Mouse (Mus musculus): ENCODE measurements around the gene Esam.

The Esam gene

DNA sequence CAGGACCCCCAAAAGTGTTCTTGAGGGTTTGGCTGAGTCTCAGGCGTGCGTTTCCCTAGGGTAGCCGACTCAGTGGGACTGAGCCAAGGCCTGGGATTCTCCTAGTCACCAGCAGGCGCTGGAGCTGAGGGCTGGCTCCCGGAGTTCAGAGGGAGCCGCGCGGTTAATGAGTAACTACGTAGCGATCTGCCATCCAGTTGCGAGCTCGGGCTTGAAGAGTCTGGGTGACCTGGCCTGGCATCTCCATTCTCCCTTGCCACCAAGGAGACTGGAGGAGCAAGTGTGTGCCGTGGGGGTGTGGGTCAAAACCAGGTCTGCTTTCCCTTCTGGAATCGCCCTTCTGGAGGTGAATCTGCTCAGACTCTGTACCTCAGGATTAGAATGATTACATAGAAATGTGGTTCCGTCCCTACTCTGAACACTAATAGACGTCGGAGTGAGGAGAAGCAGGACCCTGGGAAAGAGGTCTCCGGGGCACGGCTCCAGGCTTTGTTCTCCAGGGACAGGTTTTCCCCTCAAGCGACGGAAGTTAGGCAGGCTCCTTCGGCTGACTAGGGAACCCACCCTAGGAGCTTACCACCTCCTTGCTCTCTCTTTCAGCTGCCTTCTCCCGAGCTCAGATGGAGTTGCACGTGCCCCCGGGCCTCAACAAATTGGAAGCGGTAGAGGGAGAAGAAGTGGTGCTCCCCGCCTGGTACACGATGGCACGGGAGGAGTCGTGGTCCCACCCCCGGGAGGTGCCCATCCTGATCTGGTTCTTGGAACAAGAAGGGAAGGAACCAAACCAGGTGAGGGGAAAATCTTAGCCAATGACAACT is 3.2 kb downstream of the Esam start:
- no peak for DNase-seq

DNA sequence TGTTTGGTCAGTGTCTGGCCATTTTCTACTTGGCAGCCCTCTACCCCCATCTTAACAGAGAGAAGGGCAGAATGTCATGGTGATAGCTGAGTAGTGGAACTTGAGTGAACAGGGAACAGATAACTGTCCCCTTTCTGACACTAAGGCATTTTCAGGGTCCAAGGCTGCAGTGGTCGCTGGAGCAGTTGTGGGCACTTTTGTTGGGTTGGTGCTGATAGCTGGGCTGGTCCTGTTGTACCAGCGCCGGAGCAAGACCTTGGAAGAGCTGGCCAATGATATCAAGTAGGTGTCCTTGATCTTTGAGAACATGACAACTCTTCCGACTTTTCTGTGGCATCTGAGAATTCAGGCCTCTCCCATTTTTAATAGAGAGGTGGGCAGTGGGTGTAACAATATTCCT is 9.0 kb downstream of the Esam start:
- no peak for DNase-seq

DNA sequence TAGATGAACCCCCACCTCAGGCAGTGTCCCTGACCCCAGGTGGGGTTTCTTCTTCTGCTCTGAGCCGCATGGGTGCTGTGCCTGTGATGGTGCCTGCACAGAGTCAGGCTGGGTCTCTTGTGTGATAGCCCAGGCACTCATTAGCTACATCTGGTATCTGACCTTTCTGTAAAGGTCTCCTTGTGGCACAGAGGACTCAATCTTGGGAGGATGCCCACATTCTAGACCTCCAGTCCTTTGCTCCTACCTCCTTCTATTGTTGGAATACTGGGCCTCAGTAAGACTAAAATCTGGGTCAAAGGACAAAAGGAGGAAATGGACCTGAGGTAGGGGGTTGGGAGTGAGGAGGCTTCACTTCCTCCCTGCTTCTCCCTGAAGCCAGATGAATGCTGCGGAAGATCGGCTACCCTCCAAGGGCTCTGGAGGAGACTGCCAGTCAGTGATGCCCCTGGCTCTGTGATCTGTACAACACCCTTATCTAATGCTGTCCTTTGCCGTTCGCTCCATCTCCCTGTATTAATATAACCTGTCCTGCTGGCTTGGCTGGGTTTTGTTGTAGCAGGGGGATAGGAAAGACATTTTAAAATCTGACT is 9.9 kb downstream of the Esam start:
- DNase-seq: no peak

DNA sequence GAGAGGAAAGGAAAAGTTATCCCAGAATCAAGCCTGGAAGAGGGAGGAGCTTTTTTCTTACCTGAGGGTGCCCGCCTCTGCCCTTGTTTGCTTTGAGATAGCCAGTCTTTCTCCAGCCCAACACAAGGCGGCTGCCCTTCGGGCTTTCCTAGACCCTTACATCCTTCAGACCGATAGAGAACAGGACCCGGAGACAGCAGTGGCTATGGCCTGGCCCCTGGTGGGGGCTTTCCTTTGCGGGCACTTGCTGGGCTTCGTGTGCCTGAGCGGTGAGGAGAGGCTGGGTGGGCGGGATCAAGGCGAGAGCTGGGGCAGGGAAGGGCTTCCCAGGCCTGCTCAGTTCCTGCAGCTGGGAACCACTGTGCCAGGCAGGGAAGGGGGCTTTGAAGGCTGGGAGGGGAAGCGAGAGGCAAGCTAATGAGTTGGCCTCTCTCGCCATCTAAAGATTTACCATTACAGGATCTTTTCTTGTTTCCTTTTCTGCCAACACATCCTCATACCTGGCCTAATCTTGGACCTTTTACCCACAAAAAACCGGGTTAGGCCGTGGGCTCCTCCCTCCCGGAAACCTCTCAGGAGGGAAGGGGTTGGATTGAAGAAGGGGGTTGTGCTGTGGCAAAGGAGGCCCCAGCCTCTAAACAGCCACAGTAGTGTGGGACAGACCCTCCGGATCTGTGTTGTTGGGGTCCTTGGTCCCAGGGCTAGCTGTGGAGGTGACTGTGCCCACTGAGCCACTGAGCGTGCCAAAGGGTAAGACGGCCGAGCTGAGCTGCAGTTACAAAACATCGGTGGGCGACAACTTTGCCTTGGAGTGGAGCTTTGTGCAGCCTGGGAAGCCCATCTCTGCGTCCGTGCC is 11.5 kb downstream of the Esam start, which contains the start of gene Vsig2:
Gene Vsig2 (plus strand): TSS at position 86 of the 856 bp plus-strand sequence.
- DNase-seq: no peak

DNA sequence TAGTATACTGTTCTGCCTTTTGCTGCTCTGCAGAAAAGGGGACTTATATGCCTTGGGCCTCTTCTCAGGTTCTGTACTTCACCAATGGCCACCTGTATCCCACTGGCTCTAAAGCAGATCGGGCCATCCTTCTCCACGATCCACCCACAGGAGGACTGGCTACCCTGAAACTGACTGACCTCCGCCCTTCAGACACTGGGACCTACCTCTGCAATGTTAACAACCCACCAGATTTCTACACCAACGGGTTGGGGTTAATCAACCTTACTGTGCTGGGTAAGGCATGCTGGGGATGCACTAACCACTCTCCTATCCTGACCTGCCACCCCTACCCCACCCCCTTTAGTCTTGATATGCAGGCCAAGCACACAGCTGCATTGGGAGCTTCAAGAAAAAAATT is 12.3 kb downstream of the Esam start:
- no peak for DNase-seq

DNA sequence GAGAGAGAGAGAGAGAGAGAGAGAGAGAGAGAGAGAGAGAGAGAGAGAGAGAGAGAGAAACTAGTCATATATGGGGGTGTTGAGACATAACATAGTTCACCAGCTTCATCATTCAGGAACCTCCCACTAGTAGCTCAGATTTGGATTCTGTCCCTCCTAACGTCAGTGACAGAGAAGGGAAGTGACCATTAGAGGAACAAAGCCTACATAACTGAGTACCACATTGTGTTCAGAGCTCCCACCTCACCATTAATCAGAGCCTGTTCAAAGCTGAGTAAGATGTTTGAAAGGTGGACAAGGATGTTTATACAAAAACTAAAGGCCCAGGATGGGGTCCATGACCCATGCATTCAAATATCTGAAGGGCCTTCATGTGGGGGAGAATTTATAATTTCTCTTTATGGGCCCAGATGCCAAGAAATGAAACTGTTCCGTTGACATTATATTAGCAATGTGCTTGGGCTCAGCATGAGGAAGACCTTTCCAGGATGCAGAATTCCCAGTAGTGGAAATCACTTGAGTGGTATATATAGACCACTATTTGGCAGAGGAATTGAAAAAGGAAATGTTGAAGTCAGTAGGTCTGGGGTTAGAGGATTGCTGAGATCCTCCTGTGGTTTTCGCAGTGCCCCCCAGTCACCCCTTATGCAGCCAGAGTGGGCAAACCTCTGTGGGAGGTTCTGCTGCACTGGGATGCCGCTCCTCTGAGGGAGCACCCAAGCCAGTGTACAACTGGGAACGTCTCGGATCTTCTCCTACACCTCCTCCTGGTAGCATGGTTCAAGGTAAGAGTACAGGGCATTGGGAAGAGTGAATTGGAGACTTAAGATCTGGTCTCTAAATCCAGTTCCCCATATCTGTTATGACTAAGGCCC is 13.1 kb downstream of the Esam start:
- no peak for DNase-seq

DNA sequence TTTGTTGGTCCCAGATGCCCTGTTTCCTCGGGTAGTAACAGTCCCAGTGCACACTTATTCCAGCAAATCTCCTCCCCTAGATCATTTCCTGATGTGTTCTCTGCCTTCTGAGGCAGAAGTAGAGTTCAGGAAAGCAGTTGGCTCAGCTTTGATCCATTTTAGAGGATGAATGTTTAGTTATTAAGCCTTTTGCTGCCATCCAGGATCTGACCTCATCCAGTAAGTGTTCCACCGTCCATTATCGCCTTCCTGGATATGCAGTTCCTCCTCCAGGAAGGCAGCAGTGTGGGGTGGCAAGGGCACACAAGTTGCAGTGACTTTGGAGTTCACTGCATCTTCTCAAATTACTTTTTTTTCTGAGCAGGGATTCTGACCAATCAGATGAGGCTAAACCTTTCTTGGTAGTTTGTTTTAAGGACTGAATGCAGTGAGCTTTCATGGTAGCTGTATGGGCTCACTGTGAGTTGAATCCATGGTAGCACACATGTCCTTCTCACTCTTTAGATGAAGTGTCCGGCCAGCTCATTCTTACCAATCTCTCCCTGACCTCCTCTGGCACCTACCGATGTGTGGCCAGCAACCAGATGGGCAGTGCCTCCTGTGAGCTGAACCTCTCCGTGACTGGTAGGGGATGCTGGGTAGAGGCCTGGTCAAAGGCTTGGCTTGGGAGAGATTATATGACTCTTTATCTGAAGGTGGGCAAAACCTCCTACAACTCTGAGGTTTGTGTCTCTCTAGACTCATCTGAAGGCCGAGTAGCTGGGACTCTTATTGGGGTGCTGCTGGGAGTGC is 14.2 kb downstream of the Esam start:
- DNase-seq: no peak

DNA sequence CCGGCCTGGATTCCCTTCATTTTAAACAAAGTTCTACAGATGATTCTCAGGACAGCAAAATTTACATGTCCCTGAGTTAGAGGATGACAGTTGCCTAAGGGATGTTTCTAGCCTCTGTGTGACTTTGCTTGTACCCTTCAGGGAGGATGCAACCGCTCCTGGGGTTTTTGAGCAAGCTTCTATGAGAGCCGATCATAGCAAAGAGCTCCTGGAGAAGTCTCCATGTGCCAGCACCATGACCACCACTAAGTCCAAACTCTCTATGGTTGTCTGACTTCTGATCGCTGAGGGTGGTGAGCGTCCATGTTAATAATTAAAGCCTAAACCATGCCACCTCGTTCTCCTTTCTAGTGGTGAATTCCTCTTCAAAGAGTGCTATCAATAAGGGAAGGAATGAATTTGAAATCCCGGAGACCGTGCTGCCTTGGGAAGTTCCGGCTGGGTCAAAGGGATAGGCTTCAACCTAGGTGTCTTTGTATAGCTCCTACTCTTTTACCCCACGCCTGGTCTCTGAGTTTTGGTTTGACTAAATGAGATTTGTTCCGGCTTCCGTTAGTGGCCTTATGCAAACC is 16.1 kb downstream of the Esam start:
- DNase-seq: no peak

DNA sequence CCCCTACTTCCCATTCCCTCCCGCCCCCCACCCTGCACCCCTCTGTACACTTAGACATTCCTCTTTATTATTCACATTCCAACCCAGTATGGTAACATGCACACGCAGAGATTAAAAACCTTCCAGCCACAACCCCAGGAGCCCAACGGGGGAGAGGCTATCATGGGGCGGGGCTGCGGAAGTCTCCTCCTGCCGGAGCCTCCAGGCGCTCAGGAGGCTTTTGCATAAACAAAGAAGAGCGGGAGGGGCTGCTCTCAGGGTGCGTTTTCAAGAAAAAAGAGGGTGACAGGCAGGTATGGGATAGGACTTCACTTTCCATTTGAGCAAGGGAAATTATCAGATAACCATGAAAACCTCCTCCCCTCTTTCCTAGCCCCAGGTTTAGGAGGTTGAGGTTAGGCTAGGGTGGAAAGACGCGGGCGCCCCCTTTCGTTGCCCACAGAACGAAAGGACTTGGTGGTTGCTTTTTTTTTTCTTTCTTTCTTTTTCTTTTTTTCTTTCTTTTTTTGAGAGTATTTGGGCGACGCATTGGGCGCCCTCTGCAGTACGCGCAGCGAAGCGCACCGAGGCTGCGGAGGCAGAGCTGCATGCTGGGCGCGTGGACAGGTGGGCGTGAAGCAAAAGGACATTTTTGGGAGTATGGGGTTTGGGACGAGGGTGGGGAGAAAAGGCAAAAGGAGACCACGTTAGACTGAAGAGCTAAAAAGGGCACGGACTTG is 16.7 kb downstream of the Esam start:
- DNase-seq: peak; percentile 82

DNA sequence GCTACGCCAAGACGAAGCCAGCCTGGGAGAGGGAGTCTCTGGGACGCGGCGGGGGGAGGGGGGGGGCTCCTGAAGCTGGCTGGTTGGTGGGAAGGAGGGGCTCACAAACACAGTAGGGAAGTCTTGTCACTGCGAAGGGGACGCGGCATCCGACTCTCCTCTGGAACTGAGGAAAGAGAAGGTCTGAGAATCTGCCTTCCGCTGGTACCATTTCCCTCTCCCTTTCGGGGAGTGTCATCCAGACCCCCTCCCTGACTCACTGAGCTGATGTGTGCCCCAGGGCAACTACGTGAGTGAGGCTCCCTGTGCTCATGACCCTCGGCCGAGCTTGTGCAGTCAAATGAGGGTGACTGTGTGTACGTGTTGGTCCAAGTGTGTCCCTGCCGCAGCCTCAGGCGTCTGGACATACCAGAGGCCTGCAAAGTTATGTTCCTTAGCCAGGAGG is 17.3 kb downstream of the Esam start:
- peak; percentile 14 for DNase-seq

DNA sequence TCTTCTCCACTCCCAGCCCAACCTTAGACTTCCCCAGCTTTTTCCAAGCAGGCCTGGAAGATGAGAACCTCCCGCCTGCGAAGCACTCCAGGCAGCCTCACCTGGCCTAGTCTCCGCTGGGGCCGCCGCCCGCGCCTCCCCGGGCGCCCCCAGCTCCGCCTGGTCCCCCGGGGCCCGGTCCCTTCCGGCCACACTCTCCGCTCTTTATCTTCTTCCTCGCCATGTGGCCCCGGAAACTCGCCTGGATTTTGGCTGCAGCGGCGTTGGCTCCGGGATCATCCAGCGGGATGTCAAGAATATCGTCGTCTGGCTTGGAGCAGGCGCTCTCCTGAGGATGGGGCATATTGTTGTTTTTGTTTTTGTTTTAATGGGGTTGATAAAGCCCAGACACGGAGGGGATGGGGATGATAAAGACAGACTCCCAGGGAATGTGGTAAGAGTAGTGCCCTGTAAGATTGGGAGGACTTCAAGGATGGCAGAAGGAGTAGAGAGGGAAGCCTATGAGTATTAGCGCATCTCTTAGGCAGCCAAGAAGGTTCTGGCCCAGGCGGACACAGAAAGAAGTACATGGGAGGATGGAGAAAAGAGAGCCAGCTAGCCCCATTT is 18.1 kb downstream of the Esam start:
- no peak for DNase-seq

DNA sequence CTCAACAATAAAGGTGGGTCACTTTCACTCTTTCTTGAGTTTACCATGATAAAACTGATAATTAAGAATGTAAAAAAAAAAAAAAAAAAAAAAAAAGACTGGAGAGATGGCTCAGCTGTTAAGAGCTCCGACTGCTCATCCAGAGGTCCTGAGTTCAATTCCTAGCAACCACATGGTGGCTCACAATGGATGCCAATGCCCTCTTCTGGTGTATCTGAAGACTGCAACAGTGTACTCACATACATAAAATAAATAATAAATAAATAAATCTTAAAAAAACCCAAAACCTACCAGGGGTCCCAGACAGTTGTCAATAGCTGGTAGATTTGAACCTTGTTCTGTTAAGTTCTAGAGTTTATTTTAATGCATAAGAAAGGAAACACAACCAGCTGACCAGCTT is 19.0 kb downstream of the Esam start:
- no peak for DNase-seq

DNA sequence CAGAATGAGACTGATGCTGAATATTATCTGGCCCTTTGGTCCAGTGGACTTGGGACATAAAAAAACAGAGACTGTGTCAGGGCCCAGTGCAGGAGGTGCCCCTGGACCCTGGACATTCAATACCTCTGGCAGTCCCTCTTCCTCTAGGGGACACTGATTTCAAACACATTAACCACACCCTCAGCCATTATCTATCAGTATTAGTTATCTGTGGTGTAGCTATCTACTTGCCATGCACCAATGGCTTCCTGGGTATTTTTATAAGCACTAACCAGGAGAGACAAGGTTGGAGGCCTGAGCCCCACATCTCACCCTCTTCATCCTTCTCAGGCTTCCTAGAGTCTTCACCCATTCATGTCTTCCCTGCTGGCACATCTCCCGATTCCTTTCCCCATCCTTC is 22.6 kb downstream of the Esam start:
- DNase-seq: no peak

DNA sequence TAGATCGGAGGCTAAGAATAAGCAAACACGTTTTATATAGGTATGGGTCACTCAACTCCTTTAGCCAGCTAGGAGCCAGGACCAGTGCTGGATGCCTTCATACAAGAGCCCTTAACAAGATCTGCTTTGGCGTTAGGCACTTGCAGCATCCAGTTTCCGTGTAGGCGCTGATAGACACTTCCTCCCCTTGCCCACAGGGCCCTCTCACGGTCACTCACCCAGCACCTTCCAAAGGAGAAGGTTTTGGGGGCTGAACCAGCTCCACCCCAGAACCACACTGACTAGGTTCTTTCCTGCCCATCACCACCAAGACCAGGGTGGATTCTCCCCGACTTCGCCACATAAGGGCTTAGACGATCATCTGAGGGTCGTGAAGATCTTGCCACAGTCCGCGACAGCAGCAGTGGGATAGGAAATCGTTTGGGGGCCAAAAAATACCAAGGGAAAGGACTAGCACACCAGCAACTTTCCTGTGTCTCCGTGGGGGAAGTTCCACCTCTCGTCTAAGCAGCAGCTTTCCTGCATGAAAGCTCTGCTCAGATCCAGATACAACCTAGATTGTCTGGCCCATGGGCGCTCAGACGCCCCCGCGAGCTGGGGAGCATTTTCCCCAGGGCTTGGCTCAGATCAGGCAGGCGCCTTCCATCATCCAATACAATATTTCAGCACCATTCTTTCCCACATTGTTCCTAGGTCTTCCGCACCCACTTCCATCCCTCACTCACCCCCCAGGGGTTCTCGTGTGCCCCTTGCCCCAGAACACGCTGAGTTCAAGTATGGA is 24.1 kb downstream of the Esam start:
- no peak for DNase-seq

DNA sequence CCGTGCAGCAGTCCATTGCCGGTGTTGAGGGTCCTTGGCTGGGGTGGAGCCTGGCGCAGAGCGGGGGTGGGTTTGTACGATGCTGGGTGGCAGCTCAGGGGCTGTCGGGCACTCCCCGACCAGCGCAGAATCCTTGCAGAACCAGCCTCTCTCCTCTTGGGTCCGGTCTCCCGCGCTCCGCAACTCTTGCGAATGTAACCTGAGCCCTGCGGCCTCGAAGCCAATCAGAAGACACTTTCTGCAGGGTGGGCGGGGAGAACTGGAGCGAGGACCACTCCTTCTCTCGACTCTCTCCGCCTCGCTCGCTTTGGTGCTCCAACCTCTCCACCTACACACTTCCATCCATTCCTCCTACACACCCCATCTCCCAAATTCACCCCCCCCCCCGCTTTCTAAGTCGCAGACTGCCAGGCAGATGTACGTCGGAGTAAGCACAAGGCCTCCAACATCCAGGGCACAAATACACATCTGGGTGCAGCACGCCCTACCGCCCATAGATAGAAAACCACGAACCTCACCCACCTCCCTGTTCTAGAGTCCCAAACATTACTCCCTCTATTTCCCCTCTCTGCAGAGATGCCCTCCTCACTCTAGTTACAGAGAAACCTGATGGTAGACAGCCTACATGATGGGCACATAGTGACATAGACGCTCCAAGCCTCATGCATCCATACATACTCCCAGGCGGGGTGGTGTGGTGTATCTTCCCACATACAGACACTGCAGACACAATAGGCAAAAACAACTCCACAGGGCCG is 24.8 kb downstream of the Esam start, which contains the start of gene Nrgn:
Gene Nrgn (minus strand): TSS at position 369 of the 758 bp plus-strand sequence.
- peak; percentile 78 for DNase-seq

DNA sequence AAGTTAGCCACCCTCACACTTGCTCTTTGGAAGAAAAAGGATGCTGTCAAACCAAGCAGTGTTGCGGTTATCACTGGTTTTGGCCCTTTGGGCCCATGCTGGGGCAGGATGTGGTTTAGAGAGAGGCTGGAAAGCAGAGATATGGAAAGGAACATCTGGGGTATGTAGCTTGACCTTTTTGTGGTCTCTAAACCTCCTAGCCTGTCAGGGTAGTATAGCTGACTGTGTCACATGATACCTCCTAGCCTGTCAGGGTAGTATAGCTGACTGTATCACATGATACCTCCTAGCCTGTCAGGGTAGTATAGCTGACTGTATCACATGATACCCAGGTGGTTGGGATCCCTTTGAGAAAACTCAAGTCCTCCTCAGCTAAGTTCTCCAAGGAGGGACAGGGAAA is 26.4 kb downstream of the Esam start:
- no peak for DNase-seq

DNA sequence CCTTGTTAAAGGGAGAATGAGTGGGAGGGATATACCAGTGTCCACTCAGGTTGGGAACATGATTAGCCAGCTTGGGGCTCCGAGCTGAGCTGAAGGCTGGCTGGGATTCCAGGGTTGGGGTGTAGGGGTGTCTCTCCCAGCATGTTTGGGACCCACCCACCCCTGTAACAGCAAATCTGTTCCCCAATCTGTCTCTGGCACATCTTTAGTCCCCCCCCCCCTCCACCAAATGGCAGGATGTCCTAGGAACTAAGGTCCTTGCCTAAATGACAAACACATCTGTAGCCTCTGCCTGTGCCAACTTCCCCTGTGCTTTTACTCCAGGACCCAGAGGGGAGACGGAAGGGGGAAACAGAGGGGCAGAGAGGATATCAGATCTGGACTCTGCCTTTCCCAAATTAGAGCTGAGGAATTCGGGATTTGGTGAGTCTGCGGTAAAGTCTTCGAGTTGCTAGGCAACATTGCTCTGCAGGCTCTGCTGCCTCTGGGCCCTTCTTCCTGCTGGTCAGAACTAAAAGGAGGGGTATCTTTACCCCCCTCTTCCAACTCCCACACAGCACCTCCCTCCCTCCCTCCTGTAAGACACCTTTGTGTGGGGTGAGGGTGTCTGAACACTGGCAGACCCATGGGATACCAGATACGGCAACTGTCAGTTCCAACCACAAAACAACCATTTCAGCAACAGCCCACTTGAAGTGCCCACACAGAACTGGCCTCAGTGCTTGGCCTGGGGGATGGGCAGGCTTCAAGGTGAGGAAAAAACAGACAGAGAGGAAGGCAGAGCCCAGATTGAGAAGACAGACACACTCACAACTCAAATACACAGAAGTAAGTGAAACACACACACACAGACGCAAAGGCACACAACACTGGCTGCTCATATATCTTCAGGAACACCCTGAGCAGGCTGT is 27.2 kb downstream of the Esam start, which contains the start of gene Siae:
Gene Siae (plus strand): TSS at position 861 of the 911 bp plus-strand sequence.
- no peak for DNase-seq
